Comparison of ENCODE assay signal across 15 mouse cellular contexts in genomic region chr13:91876741-91877349, GRCm38 (mm10). TPM values are rescaled to one million over a fixed set of nuclear protein-coding genes. Genes with fewer than 3 reads are reported as not detected.
DNase-seq lines count a peak whose midpoint lies in the region; ATAC-seq and TF ChIP-seq lines count a peak whose summit lies in the region.
"Had no signal": no experiment of that assay in that cellular context is flagged by ENCODE, and none has a peak within 500 bp of the region (broad histone marks: within the 10 kb centered on the region; RNA-seq: fewer than 3 reads in every experiment).

TSS of gene Ckmt2 (minus strand) at chr13:91876885.

- peaks cover 2% of the 10 kb centered on the region; the same call in 1 of the 2 replicates for H3K27me3 ChIP-seq in kidney, adult 2 months (replicated peaks; ENCODE audit: control insufficient read depth, insufficient read depth, low read length)
- H3K27me3 ChIP-seq in kidney, embryonic 15.5 days, result no peaks in the 10 kb centered on the region
- H3K27me3 ChIP-seq in hindbrain, embryonic 10.5 days (ENCODE audit: insufficient read depth, poor library complexity, severe bottlenecking), result no peaks in the 10 kb centered on the region
- H3K27me3 ChIP-seq: liver, embryonic 15.5 days; neural tube, embryonic 12.5 days had no signal

- WGBS in kidney, adult 2 months, result 52% methylated on average over 5 of the region's 5 CpGs
- 68% methylated on average over 5 of the region's 5 CpGs for WGBS in kidney, embryonic 15.5 days
- WGBS in hindbrain, embryonic 10.5 days, result 75% methylated on average over 5 of the region's 5 CpGs

- no peak within 1 kb of the TSS for H3K27ac ChIP-seq in kidney, adult 2 months (ENCODE audit: insufficient read depth, low read depth, low read length)
- H3K27ac ChIP-seq in kidney, embryonic 15.5 days, result no peak within 1 kb of the TSS
- no peak within 1 kb of the TSS for H3K27ac ChIP-seq in hindbrain, embryonic 10.5 days
- H3K27ac ChIP-seq: liver, embryonic 15.5 days; midbrain, embryonic 10.5 days; neural tube, embryonic 12.5 days had no signal

- H3K36me3 ChIP-seq in kidney, adult 2 months (ENCODE audit: control insufficient read depth, insufficient read depth, low read length), result no peaks in the 10 kb centered on the region
- H3K36me3 ChIP-seq in kidney, embryonic 15.5 days, result no peaks in the 10 kb centered on the region
- no peaks in the 10 kb centered on the region for H3K36me3 ChIP-seq in hindbrain, embryonic 10.5 days
- H3K36me3 ChIP-seq: G1E; liver, embryonic 15.5 days; midbrain, embryonic 10.5 days; neural tube, embryonic 12.5 days had no signal

- no peak for TF ChIP-seq POLR2A in kidney, adult 2 months (IDR thresholded peaks at IDR 0.05; ENCODE audit: low read depth, low read length)

- DNase-seq in kidney, adult 2 months, result peak; percentile 30
- peak; percentile 71 for DNase-seq in heart, adult 8-10 months (ENCODE audit: low spot score)
- peak; percentile 54 to 62 for DNase-seq in heart, postnatal 36 days
- DNase-seq in skeletal muscle tissue, adult 2 months (ENCODE audit: low read depth, low spot score), result peak; percentile 94
- DNase-seq in adrenal gland, adult 2 months, result no peak
- DNase-seq in hindbrain, embryonic 10.5 days (ENCODE audit: low spot score), result no peak
- no peak for DNase-seq in right cerebral cortex, postnatal 25 days
- DNase-seq: cerebellum, adult 9-11 months; left cerebral cortex, postnatal 4 days had no signal

- H3K9me3 ChIP-seq in kidney, embryonic 15.5 days (replicated peaks), result no peaks in the 10 kb centered on the region
- H3K9me3 ChIP-seq in hindbrain, embryonic 10.5 days, result no peaks in the 10 kb centered on the region
- H3K9me3 ChIP-seq: G1E; liver, embryonic 15.5 days; midbrain, embryonic 10.5 days; neural tube, embryonic 12.5 days had no signal

- no peaks in the 10 kb centered on the region for H3K4me1 ChIP-seq in kidney, adult 2 months (ENCODE audit: control insufficient read depth, insufficient read depth, low read length)
- no peaks in the 10 kb centered on the region for H3K4me1 ChIP-seq in kidney, embryonic 15.5 days
- no peaks in the 10 kb centered on the region for H3K4me1 ChIP-seq in hindbrain, embryonic 10.5 days (replicated peaks)
- H3K4me1 ChIP-seq: liver, embryonic 15.5 days; midbrain, embryonic 10.5 days; neural tube, embryonic 12.5 days had no signal

- intact Hi-C loops in heart, postnatal 36 days (cut with DNase I), result no loop called here

- no peak for TF ChIP-seq CTCF in kidney, adult 2 months (conservative IDR thresholded peaks at IDR 0.05; ENCODE audit: insufficient read depth, insufficient read length, low read depth, low read length)

- no peak within 1 kb of the TSS for H3K4me3 ChIP-seq in kidney, adult 2 months (ENCODE audit: insufficient read depth, low read depth, low read length)
- no peak within 1 kb of the TSS for H3K4me3 ChIP-seq in kidney, embryonic 15.5 days (replicated peaks)
- H3K4me3 ChIP-seq in hindbrain, embryonic 10.5 days, result no peak within 1 kb of the TSS
- H3K4me3 ChIP-seq: liver, embryonic 15.5 days; midbrain, embryonic 10.5 days; neural tube, embryonic 12.5 days had no signal

- H3K9ac ChIP-seq in kidney, embryonic 15.5 days, result no peak within 1 kb of the TSS
- H3K9ac ChIP-seq: liver, embryonic 15.5 days; neural tube, embryonic 12.5 days had no signal

- no peak for ATAC-seq in kidney, embryonic 15.5 days (replicated peaks; ENCODE audit: low FRiP score)
- ATAC-seq: activated CD4-positive, CD25-positive, alpha-beta regulatory T cell, adult 4 months had no signal

- H3K4me2 ChIP-seq in kidney, embryonic 15.5 days, result no peak within 1 kb of the TSS
- H3K4me2 ChIP-seq: liver, embryonic 15.5 days; neural tube, embryonic 12.5 days had no signal

RNA-seq across cellular contexts. Expression of gene Ckmt2, which starts in this region (rescaled TPM):
- polyA plus RNA-seq in kidney, adult 2 months (2012; rRNA removed), result 0.43 and 35.1 TPM in 2 replicates
- 0.78 and 1.3 TPM in 2 replicates for polyA plus RNA-seq in kidney, embryonic 15.5 days (2015; fragmentation: Nextera tagmentation; extraction: Ambion mirVana)
- 1,000 to 10,000 TPM; 2,501 to 2,686 (median 2,598) TPM for total RNA-seq in heart, adult 8-10 months (2022)
- 1,000 to 10,000 TPM; 2,372 to 3,015 TPM for total RNA-seq in heart, postnatal 36 days (2021)
- not detected for total RNA-seq in adrenal gland, adult 2 months (2021)
- not detected in 2 replicates for polyA plus RNA-seq in adrenal gland, adult 2 months (2012; rRNA removed)
- not detected in 2 replicates for polyA plus RNA-seq in hindbrain, embryonic 10.5 days (2016; fragmentation: Nextera tagmentation; extraction: Ambion mirVana)
- total RNA-seq: G1E; left cerebral cortex, postnatal 4 days had no signal
- polyA plus RNA-seq: activated CD4-positive, CD25-positive, alpha-beta regulatory T cell, adult 4 months; G1E; midbrain, embryonic 10.5 days; neural tube, embryonic 12.5 days had no signal

Comparison
In these comparisons a context has a peak if more than half of its experiments do, and no peak if none do; other contexts are left out.
1. RNA of gene Ckmt2 (total RNA-seq): 2,372 to 3,015 TPM in heart, postnatal 36 days and 2,501 to 2,686 TPM in heart, adult 8-10 months; not detected in adrenal gland, adult 2 months; every median in the first group is over 1,000 times any median in the second.
2. DNase-seq: peak in kidney, adult 2 months (single experiment), heart, adult 8-10 months (single experiment), heart, postnatal 36 days (2 of 2) and skeletal muscle tissue, adult 2 months (single experiment); none in adrenal gland, adult 2 months (single experiment), hindbrain, embryonic 10.5 days (single experiment) and right cerebral cortex, postnatal 25 days (single experiment).